Mouse (Mus musculus) myocyte (in vitro differentiated cells): Measurements from ENCODE around the gene Col5a2.

ENCODE experiments used
- CEBPB ChIP-seq: IDR thresholded peaks from 2 replicates; pipeline ENCODE4 v1.6.1; 2011; ENCODE audit warnings: mild to moderate bottlenecking, moderate library complexity; ENCODE audit not compliant: poor library complexity, insufficient read depth, severe bottlenecking
- E2F4 ChIP-seq: IDR thresholded peaks from one replicate; pipeline ENCODE4 v1.6.1; 2011; ENCODE audit warnings: mild to moderate bottlenecking, control low read depth, moderate library complexity; ENCODE audit not compliant: insufficient read depth
- MAX ChIP-seq: IDR thresholded peaks from one replicate; pipeline ENCODE4 v1.6.1; 2011; ENCODE audit warnings: low read depth, mild to moderate bottlenecking, control low read depth
- MYOD1 ChIP-seq, 3 experiments: IDR thresholded peaks; one replicate each; pipeline ENCODE4 v1.6.1; 2011; ENCODE audit warnings: control low read depth in 2 of 3, low read depth in 2 of 3, mild to moderate bottlenecking in 2 of 3, moderate library complexity in 1 of 3; ENCODE audit not compliant: insufficient read length in 2 of 3, control insufficient read depth in 1 of 3
- MYOG ChIP-seq, 3 experiments: IDR thresholded peaks; one replicate each; pipeline ENCODE4 v1.6.1; 2011; ENCODE audit warnings: control low read depth in 2 of 3, low read depth in 2 of 3, mild to moderate bottlenecking in 2 of 3; ENCODE audit not compliant: insufficient read length in 2 of 3, control insufficient read depth in 1 of 3, insufficient read depth in 1 of 3
- POLR2A ChIP-seq: IDR thresholded peaks from one replicate; pipeline ENCODE4 v1.6.1; 2011; ENCODE audit warnings: low read depth, mild to moderate bottlenecking, control low read depth, moderate library complexity; ENCODE audit not compliant: insufficient read length
- POLR2AphosphoS2 ChIP-seq: IDR thresholded peaks from one replicate; pipeline ENCODE4 v1.6.1; 2011; ENCODE audit warnings: low read depth, control low read depth; ENCODE audit not compliant: insufficient read length
- REST ChIP-seq: IDR thresholded peaks from one replicate; pipeline ENCODE4 v1.6.1; 2011; ENCODE audit warnings: mild to moderate bottlenecking, control low read depth, moderate library complexity; ENCODE audit not compliant: insufficient read depth, insufficient read length
- SRF ChIP-seq: IDR thresholded peaks from one replicate; pipeline ENCODE4 v1.6.1; 2011; ENCODE audit warnings: low read depth; ENCODE audit not compliant: control insufficient read depth, insufficient read length
- TCF12 ChIP-seq: IDR thresholded peaks from one replicate; pipeline ENCODE4 v1.6.1; 2011; ENCODE audit warnings: mild to moderate bottlenecking, control low read depth; ENCODE audit not compliant: poor library complexity, insufficient read depth, severe bottlenecking
- TCF3 ChIP-seq: IDR thresholded peaks from one replicate; pipeline ENCODE4 v1.6.1; 2011; ENCODE audit warnings: low read depth, control low read depth; ENCODE audit not compliant: insufficient read length
- USF1 ChIP-seq: IDR thresholded peaks from one replicate; pipeline ENCODE4 v1.6.1; 2011; ENCODE audit warnings: low read depth, mild to moderate bottlenecking, control low read depth, moderate library complexity

DNA sequence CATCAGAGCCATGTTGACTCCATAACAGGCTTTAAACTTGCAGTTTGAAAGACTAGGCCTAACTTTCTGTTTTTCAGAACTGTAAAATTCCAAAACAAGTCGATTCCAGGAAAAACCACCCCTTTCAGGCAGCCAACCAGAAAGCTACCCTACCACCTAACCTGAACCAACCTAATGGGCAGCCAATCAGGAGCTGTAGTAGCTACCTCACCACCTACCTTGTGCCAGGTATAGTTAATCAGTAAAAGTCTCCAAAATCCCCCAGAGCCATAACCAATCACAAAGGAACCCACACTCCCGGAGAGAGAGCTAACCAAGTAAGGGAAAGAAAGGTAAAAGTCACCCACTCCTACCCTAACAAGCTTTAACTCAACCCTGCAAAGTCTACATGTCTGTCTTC lies 18.4 kb upstream of the Col5a2 start:
- no peak for TF ChIP-seq USF1
- TF ChIP-seq POLR2A, result no peak
- no peak for TF ChIP-seq E2F4
- no peak for TF ChIP-seq REST
- TF ChIP-seq MYOD1 (IDR thresholded peaks at IDR 0.05; ENCODE audit: control insufficient read depth in 1 of 3, insufficient read length in 2 of 3, low read depth in 2 of 3), result no peak
- no peak for TF ChIP-seq TCF12
- no peak for TF ChIP-seq MYOG (IDR thresholded peaks at IDR 0.05; ENCODE audit: control insufficient read depth in 1 of 3, insufficient read depth in 1 of 3, insufficient read length in 2 of 3, low read depth in 2 of 3)
- no peak for TF ChIP-seq TCF3
- TF ChIP-seq MAX, result no peak
- TF ChIP-seq POLR2AphosphoS2, result no peak
- TF ChIP-seq CEBPB, result no peak
- TF ChIP-seq SRF, result no peak
